Mouse (Mus musculus) layer of hippocampus, adult 8-10 months (tissue): ENCODE data around the gene Vmn2r111. TPM values are rescaled to one million over a fixed set of nuclear protein-coding genes. Genes with fewer than 3 reads are reported as not detected.
"Not testable (repeated sequence)": the region's sequence is repeated elsewhere in the genome, so short reads cannot be mapped to it uniquely, and the experiment has no call there.

Experiments
- DNase-seq, 2 experiments: peaks; one replicate each; pipeline ENCODE4 v3.0.0; 2022; ENCODE audit warnings: low spot score in 2 of 2
- total RNA-seq, 4 experiments: library from RNA; stranded (reverse); gene quantifications; 2 replicates each; pipeline ENCODE4 v1.2.4; 2022

Gene Vmn2r111
- total RNA-seq = not detected

- not testable (repeated sequence) for DNase-seq
Observed at GRCm38 (mm10) chr17:22573382-22573781, at the start of gene Vmn2r111. Gene Vmn2r111 (minus strand): TSS chr17:22573482.

- DNase-seq = not testable (repeated sequence)
Observed at GRCm38 (mm10) chr17:22600651-22601050, 27.4 kb upstream of the Vmn2r111 start, which contains the start of gene Vmn2r112. Gene Vmn2r112 (plus strand): TSS chr17:22600951.

- DNase-seq = not testable (repeated sequence)
Observed at GRCm38 (mm10) chr17:22520467-22520866, 52.8 kb downstream of the Vmn2r111 start.

GRCm38 (mm10) chr17:22520037-22520436, 53.2 kb downstream of the Vmn2r111 start:
- DNase-seq = not testable (repeated sequence)

- no peak for DNase-seq
Observed at GRCm38 (mm10) chr17:22497120-22497519, 76.2 kb downstream of the Vmn2r111 start.

Other genes starting within 250 kb of the Vmn2r111 start
- 10 to 100 TPM in 3 of 4 experiments, 1 to 10 TPM in 1; 9.3 to 10.9 (median 10.4) TPM for gene Zfp944, start 212.1 kb downstream of the Vmn2r111 start, total RNA-seq
- 10 to 100 TPM; 10.8 to 13.2 (median 12.0) TPM for gene Zfp758, start 212.0 kb downstream of the Vmn2r111 start, total RNA-seq
- gene Zfp946, start 149.3 kb downstream of the Vmn2r111 start, total RNA-seq = 10 to 100 TPM; 12.0 to 18.0 (median 12.8) TPM
- not detected for gene Vmn2r112, start 27.5 kb upstream of the Vmn2r111 start, total RNA-seq